Mouse (Mus musculus) hematopoietic stem cell, adult 5-6 weeks (primary cell): Measurements from ENCODE around the gene Rmi2. TPM values are rescaled to one million over a fixed set of nuclear protein-coding genes. Genes with fewer than 3 reads are reported as not detected.
A peak's percentile ranks its signal among the peaks of the same experiment; 100 is the strongest.
"Not testable (repeated sequence)": the region's sequence is repeated elsewhere in the genome, so short reads cannot be mapped to it uniquely, and the experiment has no call there.

Experiments used
- ATAC-seq, 2 experiments: fragments of 125-278 bp in 1 of 2; replicated peaks in 1 of 2; 2 replicates each; pipeline ENCODE4 v1.8.0; 2016 to 2017; ENCODE audit warnings: inconsistent platforms in 2 of 2, mild to moderate bottlenecking in 2 of 2, moderate number of reproducible peaks in 2 of 2, low read depth in 1 of 2, moderate TSS enrichment in 1 of 2; ENCODE audit not compliant: low FRiP score in 2 of 2, poor library complexity in 2 of 2, severe bottlenecking in 2 of 2, insufficient read depth in 1 of 2, low TSS enrichment in 1 of 2
- total RNA-seq: library from RNA; stranded (forward); fragments of 172-1452, 232-1000 nt; gene quantifications from 2 replicates; pipeline ENCODE4 v1.2.3, GENCODE M21; 2017

Gene Rmi2
- total RNA-seq, 1 experiment from 2014 or later = 8.0 TPM

DNA sequence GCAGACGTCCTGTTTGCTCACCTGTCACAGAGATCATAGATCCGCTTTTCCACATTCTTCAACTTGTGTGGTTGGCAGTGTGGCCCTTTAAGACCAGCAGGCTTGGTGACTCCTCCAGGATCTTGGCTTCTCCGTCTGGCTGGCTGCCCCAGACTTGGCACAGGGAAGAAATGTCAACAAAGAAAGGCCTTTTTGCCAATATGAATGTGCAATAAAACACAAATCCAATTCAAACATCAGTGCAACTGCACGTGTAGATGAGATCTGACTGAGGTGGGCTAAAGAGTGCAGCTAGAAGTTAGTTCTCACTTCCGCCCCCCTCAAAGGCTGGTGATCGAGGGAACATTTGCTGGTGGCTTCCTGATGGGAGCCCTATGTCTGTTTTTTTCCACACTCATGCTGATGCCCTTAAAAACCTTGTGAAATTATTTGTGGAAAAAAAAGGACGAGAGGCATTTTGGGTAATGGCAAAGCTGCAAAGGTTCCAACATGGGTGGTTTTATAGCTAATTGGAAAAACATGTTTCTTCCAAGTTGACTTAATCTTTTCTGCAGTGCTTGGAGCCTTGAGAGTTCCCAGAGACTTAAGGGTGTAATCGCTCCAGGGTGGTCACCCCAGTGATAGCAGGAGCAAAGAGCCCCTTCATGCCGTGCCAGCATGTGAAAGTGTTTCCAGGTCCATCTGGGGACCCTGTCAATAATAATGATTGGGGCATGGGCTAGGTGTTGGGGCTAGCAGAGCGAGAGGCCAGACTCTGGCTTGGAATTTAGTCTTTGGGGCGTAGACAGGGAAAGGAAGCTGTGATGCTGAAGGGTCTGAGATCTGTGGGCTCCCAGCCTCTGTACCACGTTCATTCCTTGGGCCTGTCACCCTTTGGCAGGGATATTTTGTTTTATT lies 15.4 kb downstream of the Rmi2 start:
- no peak for ATAC-seq

DNA sequence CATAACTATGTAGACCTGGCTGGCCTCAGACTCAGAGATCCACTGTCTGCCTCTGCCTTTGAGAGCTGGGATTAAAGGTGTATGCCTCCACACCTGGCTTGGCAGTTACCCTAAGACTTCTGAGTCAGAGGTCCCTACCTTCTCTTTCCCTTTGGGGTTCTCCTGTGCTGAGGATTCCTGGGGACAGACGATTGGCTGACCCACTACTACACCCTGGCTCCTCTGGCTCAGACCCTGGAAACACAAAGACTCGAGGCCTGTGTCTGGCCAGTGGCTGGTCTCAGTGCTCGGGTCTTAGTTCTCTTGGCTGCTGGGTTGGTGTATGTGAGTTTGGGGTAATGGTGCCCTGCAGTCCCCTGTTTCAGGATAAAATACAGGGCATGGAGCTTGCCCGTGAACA lies 16.0 kb downstream of the Rmi2 start:
- no peak for ATAC-seq

DNA sequence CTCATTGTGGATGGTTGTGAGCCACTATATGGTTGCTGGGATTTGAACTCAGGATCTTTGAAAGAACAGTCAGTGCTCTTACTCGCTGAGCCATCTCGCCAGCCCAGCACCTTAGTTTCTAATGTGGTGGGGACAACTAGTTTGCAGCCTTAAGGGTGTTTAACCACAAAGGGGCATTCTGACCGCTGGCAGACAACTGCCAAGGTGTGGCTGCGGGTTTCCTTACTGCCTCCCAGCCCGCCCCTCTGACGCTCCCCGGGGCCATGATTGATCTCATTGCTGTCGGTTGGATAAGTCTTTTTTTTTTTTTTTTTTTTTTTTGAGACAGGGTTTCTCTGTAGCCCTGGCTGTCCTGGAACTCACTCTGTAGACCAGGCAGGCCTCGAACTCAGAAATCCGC lies 17.4 kb downstream of the Rmi2 start:
- not testable (repeated sequence) for ATAC-seq

DNA sequence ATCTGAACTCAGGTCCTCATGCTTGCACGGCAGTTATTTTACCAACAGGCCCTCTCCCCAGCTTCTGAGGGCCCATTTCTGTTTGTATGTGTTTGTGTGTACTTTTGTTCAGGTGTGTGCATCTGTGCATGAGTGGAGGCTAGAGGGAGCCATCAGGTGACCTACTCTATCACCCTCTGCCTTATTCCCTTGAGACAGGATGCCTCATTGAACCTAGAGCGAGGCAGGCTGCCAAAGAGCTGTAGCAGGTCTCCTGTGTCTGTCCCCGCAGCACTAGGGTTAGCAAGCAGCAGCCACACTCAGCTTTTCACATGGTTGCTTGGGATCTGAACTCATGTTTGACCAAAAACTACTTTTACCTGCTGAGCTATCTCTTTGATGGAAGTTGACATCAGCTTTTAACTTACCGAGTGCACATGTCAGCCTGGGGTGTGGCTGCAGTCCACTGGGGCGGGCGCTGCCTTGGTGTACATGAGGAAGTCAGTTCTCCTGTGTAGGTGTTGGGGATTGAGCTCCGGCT lies 24.9 kb downstream of the Rmi2 start:
- no peak for ATAC-seq

DNA sequence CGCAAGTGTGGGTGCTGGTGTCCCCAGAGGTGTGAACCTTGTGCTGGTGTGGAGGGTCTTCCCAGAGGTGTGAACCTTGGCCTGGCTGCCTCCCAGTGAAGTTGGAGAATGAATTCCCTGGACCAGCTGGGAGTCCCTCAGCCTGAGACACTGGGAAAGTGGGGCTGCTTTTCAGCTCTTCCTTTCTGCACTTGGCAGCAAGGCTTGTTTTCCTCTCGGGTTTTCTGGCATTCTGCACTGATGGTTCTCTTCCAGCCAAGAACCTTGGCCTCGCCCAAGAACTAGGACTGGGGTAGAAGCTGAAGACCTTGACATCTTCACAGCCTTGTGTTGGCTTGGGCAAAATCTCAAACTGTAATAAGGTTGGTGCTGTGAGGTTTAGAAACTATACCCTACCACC lies 26.5 kb downstream of the Rmi2 start:
- no peak for ATAC-seq

DNA sequence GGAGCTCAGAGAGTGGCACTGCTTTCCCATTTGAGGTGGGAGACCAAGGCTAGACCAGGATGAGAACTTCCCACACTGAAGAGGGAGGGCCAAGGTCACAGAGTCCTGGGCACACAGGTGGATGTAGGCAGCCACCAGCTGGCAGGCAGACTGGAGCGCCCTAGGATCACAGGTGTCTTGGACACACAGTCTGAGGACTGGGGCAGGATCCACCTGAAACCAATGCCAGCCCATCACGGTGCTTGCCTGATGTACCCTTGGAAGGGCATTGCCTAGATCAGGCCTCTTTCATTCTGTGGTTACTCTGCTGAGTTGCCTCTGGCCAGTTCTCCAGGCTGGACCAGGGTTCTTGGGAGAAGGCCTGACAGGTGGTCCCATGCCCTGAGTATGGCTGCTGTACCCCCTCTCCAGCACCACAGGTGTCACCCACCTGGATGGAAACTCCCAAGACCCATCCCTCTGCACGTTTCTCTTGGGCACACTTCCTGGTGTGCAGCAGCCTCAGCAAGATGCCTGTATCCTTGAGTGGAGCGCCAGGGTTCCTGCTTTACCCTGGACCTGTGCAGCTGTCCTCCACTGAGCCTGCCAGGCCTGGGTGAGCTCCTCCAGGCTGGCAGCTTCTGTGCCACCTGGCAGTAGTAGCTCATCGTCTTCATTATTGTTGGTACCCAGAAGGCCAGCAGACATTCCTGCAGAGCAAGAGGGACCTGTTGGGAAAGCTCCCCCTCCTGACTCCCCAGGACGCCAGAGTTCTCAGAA lies 30.2 kb downstream of the Rmi2 start:
- ATAC-seq = no peak

DNA sequence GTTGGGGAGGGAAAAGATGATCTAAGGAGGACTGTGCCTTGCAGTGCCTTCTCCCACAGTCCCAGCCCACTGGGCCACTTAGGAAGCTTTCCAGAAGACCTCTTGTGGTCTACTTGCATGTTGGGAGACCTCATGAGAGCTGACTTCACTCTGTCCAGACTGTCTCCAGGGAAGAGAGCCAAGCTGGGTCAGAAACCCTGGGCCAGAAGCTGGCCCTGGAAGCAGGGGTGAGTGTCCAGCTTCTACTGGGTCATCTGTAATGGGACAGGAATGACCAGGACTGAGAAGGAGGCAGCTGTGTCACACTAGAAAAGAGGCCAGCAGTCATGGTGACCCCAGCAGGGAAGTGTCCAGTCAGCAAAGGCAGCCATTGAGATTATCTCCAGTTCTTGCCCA lies 30.7 kb downstream of the Rmi2 start:
- ATAC-seq = no peak

DNA sequence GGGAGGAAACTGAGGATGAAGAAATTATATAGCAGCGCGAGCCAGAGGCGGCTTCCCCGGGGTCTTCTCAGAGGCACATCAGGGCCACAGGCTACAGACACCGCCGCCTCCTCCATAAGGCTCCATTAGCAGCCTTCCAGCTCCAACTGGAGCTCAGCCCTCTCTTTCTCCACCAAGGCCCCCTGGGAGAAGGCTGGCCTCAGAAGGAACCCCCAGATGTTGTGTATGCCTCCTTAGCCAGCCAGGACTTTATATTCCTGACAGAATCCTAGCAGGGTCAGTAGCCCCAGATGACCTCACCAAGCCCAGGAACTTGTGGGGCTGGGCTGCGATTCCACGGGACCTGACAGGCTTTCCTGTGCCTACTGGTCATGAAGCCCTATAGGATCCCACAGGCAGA lies 32.0 kb downstream of the Rmi2 start:
- ATAC-seq = no peak

DNA sequence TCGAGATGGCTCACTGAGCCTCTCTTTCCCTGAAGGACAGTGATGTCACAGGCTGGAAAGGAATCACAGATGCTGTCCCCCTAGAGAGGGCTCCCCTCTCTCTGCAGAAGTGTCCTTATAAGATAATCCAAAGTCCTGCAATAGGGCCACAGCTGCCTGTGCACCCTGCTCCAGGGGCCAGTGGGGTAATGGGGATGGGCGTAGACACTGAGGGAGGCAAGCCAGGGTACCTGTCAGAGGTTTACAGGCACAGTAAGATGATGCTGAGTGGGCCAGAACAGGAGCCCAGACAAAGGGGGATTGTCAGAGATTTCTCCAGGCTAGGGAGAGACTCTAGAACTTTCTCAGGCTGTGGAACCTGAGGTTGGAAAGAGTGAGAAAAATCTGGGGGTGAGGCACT lies 32.6 kb downstream of the Rmi2 start:
- ATAC-seq = no peak

DNA sequence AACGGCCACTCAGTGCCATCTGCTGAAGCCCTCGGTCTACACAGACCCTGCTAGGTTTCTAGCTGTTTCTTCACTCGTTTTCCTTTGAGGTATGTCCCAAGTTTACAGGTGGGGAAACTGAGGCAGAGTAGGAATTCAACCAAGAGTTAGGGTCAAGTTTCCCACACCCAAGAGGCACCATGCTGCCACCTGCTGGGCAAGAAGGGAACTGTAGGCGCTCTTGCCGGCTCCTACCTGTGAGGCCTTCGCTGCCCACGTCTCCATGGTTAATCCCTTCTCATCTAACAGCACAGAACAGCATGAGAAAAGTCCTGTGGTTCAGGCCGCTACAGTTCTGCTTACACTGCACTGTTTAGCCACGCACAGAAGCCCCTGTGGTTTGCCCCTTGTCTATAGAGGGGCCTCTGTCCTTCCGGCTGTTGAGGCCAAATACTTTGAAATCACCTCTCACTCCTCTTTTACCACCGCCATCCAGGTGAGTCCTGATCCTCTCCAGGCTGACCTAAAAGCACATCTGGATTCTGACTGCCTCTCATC lies 33.1 kb downstream of the Rmi2 start:
- ATAC-seq = no peak; a peak in 1 of 4 replicates

DNA sequence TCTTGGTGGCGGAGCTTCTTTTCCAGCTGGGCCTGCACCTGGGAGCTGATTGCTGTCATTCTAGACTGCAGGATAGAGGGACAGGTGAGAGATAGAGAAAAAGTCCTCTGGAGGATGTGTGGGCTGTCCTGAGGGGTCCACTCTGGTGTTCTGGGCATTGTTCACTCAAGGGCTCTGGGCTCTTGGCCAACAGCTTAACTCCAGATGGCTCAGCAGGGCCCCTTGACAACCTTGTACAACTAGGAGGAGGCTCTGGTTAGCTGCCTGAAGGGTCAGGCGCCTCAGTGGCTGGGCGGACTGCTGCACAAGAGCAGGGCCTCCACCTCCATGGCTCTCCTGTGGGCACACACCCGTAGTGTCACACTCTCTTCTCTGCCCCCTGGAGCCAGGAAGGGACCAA lies 36.1 kb downstream of the Rmi2 start:
- ATAC-seq = no peak

DNA sequence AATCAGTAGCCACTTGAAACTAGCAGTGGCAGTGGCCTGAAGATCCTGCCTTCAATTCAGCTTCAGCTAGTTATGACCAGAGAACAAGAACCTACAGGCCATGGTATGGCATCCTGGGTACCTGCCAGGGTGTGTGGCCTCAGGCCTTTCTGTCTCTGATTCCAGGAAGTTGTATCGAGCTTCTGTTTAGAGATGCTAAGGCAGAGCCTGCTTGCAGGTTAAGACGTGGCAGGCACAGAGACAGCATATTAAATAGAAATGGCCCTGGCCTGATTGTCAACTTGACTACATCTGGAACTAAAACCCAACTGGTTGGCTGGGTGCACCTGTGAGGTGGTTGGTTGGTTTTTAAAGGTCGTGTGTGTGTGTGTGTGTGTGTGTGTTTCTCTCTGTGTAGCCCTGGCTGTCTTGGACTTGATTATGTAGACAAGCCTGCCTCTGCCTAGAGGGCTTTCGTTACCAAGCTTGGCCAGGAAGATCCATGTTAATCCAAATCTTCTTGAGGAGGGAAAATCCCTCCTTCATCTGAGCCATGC lies 38.0 kb downstream of the Rmi2 start:
- no peak for ATAC-seq

DNA sequence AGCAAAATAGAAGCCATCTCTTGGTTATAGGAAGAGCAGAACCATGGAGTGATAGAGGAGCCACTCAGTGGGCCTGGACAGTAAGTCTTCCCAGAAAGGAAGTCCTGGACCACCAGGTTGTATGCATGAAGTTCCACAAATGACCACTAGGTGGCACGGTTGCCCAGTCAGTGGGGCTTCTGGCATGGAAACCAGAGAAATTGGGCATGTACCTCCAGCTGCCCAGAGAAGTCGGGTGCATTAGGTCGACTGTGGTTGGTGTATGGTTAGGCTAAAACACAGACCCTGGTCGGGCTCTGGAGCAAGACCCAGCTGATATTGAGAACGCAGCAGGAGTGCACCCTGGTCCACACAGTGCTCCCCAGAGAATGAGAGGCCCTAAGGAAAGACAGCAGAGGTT lies 38.8 kb downstream of the Rmi2 start:
- peak; percentile 47 to 59 for ATAC-seq

DNA sequence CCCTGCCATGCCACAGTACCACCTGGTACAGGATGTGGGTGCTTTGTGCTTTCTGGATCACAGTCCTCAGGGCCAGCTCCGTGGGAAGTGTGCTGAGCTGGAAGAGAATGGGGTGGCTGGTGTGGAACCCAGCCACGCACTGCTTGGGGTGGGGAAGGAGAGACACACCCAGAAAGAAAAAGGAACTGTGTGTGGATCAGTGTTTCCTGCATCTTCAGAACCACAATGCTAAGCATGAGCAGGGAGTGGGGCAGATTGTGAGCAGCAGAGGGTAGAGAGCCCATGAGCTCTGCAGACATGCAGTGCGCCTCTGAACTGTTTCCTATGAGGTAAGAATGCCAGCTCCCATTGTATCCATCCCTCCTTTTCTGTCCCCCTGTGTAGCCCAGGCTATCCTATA lies 43.4 kb downstream of the Rmi2 start:
- ATAC-seq = peak; percentile 35 to 66

DNA sequence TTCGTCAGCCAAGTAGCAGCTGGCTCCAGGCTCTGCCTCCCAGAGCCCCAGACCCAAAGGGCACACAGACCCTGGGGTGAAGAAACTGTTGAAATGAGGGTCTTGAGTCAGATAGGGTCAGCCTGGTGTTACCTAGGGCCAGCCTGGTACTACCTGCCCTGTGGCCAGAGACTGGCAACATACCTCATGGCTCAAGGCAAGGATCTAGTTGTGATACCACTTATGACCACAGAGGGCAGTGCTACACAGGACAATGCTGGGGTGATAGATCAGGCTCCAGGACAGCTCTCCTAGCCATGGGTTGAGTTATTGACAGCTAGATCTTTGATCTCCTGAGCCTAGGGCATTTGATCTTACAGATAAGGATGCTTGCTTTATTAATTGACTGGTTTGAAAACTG lies 44.6 kb downstream of the Rmi2 start:
- ATAC-seq = peak; percentile 19 to 65; a peak in 2 of 4 replicates

DNA sequence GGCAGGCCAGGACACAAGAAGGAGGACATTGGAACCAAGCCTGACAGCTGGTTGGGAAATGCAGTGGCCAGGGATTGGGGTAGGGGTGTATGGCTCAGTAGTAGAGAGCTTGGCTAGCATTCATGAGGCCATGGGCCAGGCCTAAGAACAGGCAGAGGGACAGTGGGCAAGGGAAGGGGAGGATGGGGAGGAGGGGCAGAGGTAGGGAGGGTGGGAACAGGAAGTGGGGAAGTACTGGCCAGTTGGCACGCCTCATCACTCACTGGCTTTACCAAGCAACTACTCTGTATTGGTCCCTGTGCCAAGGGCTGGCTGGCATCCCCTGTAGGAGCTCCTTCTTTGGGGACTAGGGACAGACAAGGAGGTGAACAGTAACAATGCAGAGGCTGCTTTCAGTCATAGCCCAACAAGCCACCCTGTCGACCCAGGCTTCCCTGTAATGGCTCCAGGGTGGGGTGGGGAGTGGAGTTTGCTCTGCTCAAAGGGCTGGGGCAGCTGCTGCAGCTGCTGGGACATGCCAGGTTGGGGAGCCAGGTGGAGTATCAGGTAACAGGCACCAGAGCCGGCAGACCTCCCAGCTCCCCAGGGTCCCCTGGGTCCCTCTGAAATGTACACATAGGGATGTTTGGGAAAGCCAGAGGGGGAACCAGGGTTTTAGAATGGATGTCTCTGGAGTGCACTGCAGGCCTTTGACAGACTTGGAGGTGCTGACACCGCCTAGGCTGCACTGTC lies 46.5 kb downstream of the Rmi2 start:
- no peak for ATAC-seq

DNA sequence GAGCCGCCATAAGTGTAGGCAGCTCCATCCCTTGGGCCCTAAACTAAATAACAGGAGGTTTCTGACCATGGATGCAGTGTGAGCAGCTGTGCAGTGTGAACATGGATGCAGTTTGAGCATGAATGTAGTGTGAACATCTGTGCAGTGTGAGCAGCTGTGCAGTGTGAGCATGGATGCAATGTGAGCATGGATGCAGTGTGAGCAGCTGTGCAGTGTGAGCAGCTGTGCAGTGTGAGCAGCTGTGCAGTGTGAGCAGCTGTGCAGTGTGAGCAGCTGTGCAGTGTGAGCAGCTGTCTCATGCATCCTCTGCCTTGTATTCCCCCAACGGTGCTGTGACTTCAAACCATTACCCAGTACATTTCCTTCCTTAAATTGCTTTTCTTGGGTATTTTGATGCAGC lies 52.6 kb downstream of the Rmi2 start:
- ATAC-seq = no peak
